Mouse (Mus musculus) embryo, embryonic 10 days (tissue): ENCODE results near the gene Urad.

Experiments
- DNase-seq: peaks from one replicate; pipeline ENCODE4 v3.0.0-alpha.2; 2015; ENCODE audit warnings: low spot score

Urad gene

DNA sequence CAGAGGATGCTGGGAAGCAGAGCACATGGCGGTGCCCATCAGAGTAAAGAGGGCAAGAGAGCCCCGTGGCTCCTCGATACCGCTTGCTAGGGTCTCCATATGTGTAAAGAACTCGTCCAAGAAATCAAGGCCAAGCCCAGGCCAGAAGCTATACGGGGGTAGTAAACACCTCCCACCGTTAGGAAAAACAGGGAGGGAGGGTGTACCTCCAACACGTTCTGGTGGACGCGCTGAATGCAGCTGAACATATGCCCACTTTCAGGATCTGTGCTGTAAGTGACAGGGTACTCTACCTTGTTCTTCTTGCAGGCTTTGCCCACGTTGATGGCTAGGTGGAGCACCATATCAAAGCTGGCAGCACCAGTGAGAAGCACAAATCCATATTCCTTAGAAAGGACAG lies 3.7 kb upstream of the Urad start:
- no peak for DNase-seq

DNA sequence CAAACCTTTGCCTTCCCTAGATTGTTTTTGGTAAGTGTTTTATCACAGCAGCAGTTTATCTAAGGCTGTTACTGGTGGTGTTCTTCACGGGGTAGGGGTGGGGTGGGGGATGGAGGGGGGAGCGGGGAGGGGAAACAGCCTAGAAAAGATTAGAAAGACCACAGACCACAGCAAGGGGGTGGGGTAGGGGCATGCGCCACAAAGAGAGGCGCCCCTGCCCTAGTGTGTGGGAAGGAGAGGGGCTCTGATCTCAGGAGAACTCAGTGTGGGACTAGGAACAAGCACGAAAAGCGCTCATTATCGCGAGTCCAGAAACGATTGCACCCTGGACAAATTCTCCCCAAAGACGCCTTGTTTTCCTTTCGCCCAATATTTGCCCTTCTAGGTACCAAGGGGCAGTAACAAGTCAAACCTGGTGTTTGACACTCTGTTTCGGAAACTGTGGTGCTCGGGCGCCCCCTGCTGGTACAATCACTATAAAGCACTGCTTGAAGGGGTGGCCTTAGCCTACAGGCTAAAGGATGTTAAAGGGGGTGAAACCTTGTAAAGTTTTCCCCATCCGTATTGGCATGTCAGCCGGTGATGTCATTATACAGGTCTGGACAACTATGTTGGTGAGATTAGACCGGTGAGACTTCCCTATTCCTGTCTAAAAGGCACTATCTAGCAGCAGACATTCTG lies 1.1 kb upstream of the Urad start:
- DNase-seq = peak; percentile 77

DNA sequence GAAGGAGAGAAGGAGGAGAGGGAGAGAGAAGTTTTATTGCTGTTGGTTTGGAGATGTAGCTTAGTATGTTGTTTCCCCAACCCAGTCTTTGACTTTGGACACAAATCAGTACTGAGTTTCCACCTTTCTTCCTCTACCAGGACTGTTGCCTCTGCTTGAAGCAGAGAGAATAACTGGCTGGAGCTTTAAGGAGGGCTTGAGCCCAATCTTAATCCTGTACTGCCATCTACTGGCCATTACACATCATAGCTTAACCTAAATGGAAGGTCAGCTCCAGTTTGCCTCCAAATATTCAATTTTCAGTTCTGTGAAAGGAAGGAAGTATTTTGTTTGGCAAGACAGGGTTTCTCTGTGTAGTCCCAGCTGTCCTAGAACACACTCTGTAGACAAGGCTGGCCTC lies 2.6 kb downstream of the Urad start:
- DNase-seq = peak; percentile 90

DNA sequence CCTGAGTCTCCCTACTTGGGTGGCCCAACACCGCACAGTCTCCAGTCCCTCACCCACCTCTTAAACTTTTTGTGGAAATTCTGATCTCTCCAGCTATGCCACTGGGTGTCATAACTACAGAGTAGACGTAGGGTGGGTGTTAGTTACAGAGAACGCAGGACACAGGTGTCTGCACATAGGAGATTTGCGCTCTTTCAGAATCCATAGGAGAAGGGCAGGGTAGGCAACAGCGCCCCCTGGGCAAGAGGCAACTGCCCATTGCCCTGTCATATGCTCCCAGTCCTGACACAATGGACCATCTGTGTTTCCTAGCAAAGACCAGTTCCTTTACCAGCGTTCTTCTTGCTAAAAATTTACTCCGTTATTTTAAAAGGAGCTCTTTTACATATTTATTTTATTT lies 4.2 kb downstream of the Urad start:
- DNase-seq = no peak

DNA sequence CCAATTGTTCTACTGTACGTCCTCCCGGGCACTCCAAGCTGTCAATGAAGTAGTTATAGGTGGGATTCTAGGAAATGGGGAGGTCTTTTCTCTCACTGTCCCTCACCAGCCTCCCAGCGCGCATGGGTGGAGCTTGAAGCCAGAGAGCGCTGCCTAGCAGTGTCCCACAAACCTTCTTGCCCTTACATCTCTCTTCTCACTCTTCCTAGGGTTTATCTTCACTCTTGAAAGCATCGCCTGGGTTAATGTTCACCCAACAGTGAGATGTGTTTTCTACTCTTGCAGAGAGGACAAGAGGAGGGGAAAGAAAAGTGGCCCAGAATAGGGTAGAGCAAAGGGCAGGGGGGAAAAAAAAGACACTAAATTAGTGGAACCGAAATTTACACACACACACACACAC lies 4.9 kb downstream of the Urad start:
- no peak for DNase-seq

DNA sequence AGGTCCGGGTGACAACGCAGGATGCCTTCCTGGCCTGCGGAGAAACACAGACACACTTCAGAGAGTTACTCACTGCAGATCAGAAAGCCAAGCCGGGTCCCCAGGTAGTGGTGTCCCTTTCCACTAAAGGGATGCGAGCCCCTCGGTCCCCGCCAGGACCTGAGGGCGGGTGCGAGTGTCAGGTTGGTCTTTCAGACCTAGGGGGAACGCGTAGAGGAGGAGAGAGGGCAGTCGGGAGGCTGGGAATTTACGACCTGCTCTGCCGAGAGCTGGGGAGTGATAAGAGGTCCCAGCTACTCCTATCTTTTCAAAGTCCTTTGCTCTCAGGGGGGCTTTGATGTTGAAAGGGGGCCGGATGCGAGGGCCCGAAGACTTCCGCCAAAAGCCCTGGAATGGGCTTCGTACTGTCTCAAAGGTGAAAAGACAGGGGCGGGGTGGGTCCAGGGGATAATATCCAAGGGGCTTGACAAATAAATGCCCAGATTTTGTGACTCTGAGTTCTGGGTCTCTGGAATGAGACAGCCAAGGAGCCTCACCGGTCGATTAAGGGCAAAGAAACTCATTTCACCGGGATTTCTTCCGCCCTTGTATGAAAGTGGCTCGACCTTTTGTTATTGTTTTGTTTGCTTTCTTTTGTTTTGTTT lies 6.7 kb downstream of the Urad start:
- DNase-seq = no peak

DNA sequence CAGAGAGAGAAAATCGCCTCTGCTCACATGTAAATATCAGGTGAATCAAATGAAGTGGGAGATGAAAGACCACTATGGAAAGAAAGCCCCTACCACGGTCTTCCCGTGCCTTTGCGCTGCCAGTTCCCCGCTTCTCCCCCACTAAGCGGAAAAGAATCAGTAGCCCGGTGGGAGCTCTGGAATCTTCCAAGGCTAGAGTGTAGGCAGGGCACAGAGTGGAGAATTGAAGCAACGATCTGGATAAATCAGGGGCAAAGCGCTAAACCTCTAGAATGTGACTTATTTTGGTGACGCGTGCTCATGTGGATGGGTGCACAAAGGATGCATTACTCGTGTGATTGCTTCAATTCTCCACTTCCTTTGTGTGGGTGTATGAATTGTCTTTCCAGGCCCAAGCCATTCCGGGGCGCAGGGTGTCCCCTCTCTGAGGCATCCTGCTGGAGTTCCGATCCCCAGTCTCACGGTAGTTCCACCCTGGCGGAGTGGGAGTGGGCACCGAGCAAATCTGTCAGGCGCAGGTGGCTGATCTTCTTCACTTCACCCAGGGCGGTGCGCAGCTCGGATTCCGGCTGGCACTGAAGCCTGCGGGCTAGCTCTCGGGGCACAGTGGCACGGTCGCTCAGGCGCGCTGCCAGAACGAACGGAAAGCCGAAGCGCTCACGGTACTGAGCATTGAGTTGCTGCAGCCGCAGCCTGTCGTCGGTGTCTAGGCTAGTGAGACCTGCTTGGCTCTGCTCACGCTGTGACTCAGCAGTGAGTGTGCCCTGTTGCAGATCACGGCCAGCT lies 7.4 kb downstream of the Urad start:
- peak; percentile 54 for DNase-seq

DNA sequence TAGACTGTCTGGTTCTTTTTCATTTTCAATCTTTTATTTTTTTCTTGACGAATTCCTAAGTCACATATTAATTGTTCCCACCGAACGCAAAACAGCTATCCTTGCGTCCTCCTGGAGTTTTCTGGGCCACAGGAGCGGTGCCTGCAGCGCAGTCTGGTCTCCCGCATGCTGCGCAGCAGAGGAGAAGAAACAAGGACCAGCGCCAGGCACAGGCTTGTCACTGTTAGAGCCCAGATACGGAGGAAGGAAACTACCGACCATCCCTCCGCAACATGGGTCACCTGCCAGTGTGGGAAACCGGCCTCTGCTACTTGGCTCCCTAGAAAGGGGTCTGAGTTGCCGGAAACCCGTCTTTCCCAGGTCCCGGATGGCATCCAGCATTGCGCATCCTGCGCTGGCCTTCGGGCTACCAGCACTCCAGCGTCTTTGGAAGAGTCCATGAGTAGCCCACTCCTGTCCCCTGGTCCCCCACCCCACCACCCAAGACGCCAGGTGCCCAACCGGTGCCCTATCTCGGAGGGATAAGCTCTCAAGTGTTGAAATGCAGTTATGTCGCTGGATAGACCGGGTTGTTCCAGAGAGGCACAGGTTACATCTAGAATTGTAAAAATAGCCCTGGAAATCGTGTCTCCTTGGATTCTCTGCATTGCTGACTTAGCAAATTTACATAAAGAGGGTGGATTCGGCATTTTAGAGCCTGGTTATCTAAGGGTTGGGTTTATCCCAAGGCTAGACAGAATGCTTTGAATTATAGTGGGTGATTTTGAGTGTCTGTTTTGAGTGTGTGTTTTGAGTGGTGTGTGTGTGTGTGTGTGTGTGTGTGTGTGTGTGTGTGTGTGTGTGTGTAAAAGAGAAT lies 9.2 kb downstream of the Urad start:
- DNase-seq = no peak

DNA sequence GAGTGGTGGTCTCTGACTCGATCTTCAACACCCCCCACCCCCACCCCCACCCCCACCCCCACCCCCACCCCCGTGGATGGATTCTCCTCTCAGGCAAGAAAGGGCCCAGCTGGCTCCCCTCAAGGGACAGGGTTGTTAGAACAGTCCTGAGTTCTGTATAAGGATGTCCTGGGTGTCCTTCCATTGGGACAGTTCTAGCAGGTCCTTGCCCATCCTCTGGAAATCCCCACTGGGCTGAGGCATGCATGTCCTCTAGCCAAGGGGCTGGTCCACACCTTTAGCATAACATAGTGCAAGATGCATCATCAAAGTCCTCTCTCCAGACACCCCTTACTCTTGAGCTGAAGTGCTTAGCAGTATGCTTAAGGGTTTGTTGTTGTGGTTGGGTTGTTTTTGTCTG lies 12.5 kb downstream of the Urad start:
- no peak for DNase-seq

DNA sequence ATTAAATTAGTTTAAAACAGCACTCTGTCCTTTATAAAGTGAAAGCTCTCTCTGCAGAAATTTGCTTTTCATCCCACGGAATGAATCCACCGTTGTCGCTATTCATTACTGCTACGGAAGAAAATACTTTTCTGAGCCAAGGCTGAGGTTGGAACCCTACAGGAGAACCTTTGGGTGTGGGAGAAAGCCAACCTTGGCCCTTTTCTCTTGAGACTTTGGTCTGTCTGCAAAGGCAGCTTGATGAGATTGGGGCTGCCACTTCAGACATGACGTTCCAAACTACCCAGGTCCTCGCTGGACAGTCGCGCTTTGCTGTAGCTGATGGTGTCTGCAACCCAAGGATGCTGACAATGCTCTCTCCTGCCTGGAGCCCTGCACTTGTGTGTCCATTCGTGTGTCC lies 13.8 kb downstream of the Urad start:
- no peak for DNase-seq

DNA sequence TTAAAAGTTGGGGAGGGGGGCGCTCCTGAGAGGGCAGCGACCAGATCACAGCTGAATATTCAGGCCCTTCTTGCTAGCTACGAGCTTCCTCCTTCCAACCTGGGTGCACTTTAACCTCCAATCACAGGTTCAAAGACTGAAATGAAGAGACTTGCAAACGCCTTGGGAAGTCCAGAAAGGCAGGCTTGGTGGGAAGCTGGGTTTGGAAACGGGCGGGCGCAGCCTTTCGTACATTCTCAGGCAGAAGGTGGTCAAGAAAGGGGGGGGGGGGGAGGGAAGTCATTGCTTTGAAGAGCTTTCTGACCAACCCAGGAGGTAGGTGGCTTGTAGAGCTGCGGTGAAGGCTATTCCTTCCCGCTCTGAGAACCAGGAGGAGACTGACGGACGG lies 14.8 kb downstream of the Urad start:
- no peak for DNase-seq

DNA sequence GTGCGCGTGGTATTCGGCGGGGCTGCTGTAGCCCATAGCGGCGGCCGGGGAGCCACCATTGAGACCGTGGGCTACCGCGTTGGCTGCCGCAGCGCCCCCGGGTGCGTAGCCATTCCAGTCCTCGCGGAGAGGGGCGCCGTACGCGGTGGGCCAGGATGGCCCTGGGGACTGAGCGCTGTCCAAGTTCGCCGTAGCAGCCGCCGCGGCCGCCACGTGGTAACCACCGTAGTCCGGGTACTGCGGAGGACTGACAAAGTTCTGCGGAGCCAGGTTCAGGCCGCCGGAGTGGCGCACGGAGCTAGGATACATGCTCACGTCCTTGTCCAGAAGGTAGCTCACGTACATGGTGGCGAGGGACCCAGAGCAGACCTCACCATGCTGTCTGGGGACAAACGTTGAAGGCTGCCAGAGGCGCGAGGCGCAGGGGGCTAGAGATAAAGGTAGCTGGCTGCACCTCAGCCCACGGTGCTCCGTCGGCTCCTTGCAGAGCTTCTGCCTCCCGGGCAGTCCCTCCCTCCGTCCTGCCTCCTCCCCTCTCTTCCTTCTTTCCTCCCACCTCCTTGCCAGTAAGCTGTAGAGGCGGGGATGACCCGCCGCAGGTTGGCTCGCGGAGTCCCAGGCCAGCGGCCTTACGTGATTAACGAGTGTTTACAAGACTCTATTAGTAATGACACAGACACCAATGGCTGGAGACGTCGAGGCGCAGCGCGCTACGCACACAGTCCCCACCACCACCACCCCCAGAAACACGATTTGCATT lies 15.4 kb downstream of the Urad start, which contains the start of gene Cdx2:
Gene Cdx2 (minus strand): TSS at position 633 of the 760 bp plus-strand sequence.
- peak; percentile 55 for DNase-seq

DNA sequence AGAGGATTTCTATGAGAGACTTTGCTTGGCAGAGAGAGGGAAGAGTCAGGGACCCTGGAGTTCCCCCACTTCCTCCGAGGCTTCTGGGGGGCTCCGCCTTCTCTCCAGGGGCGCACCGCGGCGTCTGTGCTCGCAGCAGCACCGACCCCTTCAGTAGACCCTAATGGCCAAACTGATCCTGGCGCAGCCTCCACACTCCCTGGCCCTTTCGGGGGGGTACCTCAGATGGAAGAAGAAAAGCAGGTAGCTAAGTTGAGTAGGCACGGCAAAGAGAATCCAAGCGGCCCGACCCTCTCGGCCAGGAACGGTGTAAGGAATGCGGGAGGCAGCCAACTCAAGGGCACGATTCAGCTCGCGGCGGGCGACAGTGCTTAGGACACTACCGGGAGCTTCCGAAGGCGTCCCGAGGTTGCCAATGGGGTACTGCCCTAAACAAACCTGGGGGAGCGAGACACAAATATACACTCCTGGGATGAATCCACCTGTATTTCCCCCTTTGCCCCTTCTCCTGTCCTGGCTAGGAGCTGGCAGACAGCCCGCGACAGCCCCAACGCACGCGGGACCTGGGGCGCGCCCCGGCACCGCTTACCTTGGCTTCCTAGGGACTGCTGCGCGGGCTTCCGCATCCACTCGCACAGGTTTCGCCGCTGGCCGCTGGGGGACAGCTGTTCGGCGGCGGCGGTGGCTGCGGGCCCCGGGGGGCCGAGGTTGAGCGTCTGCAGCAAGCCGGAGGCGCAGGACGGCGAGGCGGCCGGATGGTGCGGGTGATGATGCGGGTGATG lies 16.2 kb downstream of the Urad start:
- peak; percentile 45 for DNase-seq

DNA sequence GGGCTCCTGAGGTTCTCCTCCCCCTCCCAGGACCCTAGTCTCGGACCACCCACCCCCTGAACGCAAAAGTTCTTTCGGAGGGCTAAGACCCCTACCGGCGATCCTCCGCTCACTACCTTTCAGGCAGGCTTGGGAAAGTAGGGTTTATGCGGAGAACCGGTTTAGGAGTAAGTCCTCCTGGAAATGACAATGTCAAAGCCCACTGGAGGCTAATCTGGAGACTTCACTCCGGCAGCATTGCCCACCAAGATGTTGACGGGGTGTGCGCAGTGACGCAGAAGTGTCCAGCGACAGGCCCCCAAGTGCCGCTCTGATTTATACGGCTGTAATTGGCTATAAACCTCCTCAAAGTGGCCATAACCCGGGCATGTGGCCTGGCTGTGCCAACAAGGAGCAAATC lies 17.1 kb downstream of the Urad start:
- no peak for DNase-seq

DNA sequence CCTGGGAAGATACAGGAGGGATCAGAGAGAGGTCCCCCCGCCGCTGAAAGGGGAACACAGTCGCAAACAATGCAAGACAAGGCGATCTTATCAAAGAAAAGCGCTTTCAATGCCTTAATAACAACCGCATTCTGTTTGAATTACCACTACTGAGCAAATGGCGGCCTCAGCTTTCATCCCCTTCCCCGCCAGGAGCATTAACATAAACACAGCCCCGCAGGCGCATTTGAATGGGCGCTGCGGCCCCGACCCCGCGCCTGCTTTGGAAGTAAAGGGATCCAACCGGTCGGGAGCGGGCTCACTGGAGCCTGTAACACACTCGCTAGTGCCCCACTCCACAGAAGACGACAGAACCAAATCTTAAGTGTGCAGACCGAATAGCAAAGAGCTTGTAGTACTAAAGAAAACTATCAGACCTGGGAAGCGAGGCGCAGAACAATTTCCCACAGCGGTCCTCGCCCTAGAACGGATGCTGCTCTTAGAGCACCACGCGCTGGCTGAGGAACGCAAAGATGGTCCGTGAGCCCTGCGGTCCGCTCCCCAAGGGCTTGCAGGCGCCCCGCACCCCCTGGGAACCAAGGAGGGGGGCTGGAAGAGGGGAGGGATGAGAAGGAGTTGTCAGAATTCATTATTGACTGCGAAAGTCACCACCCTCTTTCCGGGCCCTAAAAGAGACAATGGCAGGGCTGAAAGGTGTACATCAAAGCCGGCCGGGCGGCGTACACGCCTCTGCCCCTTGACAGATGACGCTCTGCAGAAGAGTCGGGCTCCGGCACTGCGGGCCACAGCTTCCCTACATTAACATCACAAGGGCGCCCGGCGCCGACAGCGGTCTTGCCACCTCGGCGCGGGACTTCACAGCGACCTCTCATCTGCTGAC lies 17.7 kb downstream of the Urad start:
- DNase-seq = peak; percentile 47

DNA sequence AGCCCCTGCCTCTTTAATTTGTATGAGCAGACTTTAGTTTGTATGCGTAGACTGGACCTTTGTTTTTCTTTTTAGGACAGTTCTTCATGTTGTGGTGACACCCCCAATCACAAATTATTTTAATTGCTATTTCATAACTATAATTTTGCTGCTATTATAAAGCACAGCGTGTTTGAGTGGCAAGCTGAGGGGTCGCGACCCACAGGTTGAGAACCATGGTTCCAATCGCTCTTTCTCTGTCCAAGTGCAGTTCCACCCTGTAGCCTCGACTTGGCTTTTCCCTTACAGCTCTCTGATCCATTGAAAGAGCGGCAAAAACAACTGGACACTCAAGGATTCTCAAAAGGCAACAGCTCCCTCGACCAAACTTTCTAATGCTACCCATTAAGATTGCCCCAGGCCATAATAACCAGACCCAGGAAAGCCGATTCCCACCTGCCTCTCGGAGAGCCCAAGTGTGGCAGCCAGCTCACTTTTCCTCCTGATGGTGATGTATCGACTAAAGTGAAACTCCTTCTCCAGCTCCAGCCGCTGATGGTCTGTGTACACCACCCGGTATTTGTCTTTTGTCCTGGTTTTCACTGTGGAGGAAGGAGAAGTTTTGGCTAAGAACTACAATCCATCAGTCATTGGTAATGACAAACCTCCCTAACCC lies 19.4 kb downstream of the Urad start:
- DNase-seq = peak; percentile 52

DNA sequence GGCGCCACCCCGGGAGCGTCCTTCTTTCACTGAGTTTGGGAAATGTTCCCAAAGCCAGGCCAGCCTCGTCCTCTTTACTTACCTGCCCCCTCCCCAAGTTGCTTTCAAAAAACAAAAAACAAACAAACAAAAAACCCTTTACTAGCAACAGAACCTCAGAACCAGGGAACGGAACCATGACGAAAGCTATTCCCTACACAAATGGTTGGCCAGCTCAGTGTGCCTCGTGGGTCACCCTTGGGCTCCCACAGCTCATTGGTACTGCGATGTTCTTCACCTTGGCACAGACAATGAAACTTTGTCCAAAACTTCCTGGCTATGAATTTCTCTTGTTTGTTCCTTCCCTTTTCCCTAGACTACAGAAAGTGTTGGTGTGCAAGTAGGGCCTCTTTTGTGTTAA lies 20.1 kb downstream of the Urad start:
- DNase-seq = no peak

DNA sequence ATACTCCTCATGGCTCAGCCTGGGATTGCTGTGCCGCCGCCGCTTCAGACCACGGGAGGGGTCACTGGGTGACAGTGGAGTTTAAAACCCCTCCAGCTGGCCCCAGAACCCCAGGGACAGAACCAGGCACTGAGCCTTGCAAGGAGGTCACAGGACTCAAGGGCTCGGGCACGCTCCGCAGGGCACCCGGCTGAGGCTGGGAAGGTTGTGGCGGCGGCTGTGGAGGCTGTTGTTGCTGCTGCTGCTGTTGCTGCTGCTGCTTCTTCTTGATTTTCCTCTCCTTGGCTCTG lies 20.5 kb downstream of the Urad start:
- no peak for DNase-seq
